ENCODE assay signal across 11 mouse cellular contexts in the genomic region with DNA sequence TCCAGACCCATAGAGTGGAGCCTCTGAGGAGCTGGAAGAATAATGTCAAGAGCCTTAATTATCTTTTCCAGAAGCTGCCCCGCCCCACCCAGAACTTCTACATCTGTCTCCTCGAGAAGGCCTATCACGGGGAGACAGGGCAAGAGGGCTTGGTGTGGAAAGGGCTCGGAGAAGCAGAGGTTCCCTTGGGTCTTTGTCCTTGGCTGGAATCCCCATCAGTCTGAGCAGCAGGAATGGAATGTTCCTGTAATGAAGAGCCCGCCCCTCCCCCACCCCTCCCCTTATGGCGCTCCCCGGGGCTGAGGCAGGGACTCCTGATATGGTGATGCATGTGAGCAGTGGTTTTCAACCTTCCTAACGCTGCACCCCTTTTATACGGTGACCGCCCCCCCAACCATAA. TPM values are rescaled to one million over a fixed set of nuclear protein-coding genes. Genes with fewer than 3 reads are reported as not detected.
A peak's percentile ranks its signal among the peaks of the same experiment; 100 is the strongest.
DNase-seq lines count a peak whose midpoint lies in the region; ATAC-seq and TF ChIP-seq lines count a peak whose summit lies in the region.
"Had no signal": no experiment of that assay in that cellular context is flagged by ENCODE, and none has a peak within 500 bp of the region (broad histone marks: within the 10 kb centered on the region; RNA-seq: fewer than 3 reads in every experiment).

No protein-coding gene starts in this region.

- 0 out of 2 replicates have a peak, but pooled peaks have one; percentile 32 for ATAC-seq in heart, embryonic 14.5 days (ENCODE audit: insufficient number of reproducible peaks, insufficient read depth, low FRiP score, low read depth)
- ATAC-seq in frontal cortex, adult (ENCODE audit: low TSS enrichment) = no peak

- peak overlapping the region; percentile 13; the same call in 1 of the 2 replicates for H3K4me3 ChIP-seq in gastrocnemius, adult 2 months
- no peak overlapping the region for H3K4me3 ChIP-seq in heart, embryonic 14.5 days (ENCODE audit: control insufficient read depth in 1 of 2, insufficient read depth in 1 of 2, low read depth in 1 of 2, low read length in 2 of 2)
- H3K4me3 ChIP-seq: erythroblast, embryonic 14.5 days; neural tube, embryonic 12.5 days had no signal

- peak overlapping the region; percentile 45 for H3K4me2 ChIP-seq in heart, embryonic 14.5 days (ENCODE audit: low read length)
- H3K4me2 ChIP-seq: neural tube, embryonic 12.5 days had no signal

- no peak for TF ChIP-seq CTCF in gastrocnemius, adult 2 months (IDR thresholded peaks at IDR 0.05)

- intact Hi-C loops in gastrocnemius, adult 2 months (cut with DNase I) = loop anchor here (5.0 kb wide), 1 partner anchor 69 kb away; no protein-coding TSS in a partner anchor

- peak overlapping the region; percentile 74 for H3K27ac ChIP-seq in gastrocnemius, adult 2 months
- peak overlapping the region; percentile 14 to 43; a peak in 1 of 4 replicates for H3K27ac ChIP-seq in heart, embryonic 14.5 days (replicated peaks in 1 of 2; ENCODE audit: control insufficient read depth in 1 of 2, insufficient read depth in 1 of 2, low read depth in 2 of 2, low read length in 2 of 2)
- H3K27ac ChIP-seq: neural tube, embryonic 12.5 days had no signal

- DNase-seq in lung, adult 18-20 months = peak; percentile 44 to 66
- DNase-seq in lung, postnatal 14 days = no peak
- peak; percentile 76 for DNase-seq in gastrocnemius, adult 2 months
- peak; percentile 27 for DNase-seq in retina, postnatal 1 day
- DNase-seq in right cerebral cortex, postnatal 14 days = no peak

- WGBS in heart, embryonic 14.5 days = 19% methylated on average over 10 of the region's 10 CpGs

- H3K9ac ChIP-seq in heart, embryonic 14.5 days (ENCODE audit: low read length) = peak overlapping the region; percentile 44; the same call in 1 of the 2 replicates
- H3K9ac ChIP-seq: neural tube, embryonic 12.5 days had no signal

- H3K27me3 ChIP-seq in heart, embryonic 14.5 days (ENCODE audit: control insufficient read depth, insufficient read depth, low read length) = peaks cover 23% of the 10 kb centered on the region

- no peaks in the 10 kb centered on the region for H3K9me3 ChIP-seq in heart, embryonic 14.5 days (ENCODE audit: control insufficient read depth, low read length)
- H3K9me3 ChIP-seq: neural tube, embryonic 12.5 days had no signal

- peaks cover 19 to 22% of the 10 kb centered on the region in 2 experiments for H3K4me1 ChIP-seq in heart, embryonic 14.5 days (ENCODE audit: control insufficient read depth in 2 of 2, insufficient read depth in 2 of 2, low read length in 2 of 2)

- H3K36me3 ChIP-seq in heart, embryonic 14.5 days (ENCODE audit: control insufficient read depth, insufficient read depth, low read length) = no peaks in the 10 kb centered on the region
- H3K36me3 ChIP-seq: neural tube, embryonic 12.5 days had no signal

RNA-seq across cellular contexts. Expression of gene Trnp1, which starts 6.5 kb away (rescaled TPM):
- under 1 TPM; 0.36 to 0.61 TPM for total RNA-seq in gastrocnemius, adult 2 months (2021)
- polyA plus RNA-seq in heart, embryonic 14.5 days (2014; fragmentation: Nextera tagmentation; extraction: Ambion mirVana) = 1.2 and 1.3 TPM in 2 replicates
- total RNA-seq: megakaryocyte progenitor cell, adult 5-6 weeks had no signal
- polyA plus RNA-seq: erythroblast, embryonic 14.5 days had no signal

RNA-seq across cellular contexts. Expression of gene Tent5b, which starts 11.9 kb away (rescaled TPM):
- 1 to 10 TPM; 1.1 TPM for total RNA-seq in gastrocnemius, adult 2 months (2021)
- 0.28 and 0.61 TPM in 2 replicates for polyA plus RNA-seq in heart, embryonic 14.5 days (2014; fragmentation: Nextera tagmentation; extraction: Ambion mirVana)
- total RNA-seq: left cerebral cortex, postnatal 14 days; megakaryocyte progenitor cell, adult 5-6 weeks had no signal
- polyA plus RNA-seq: erythroblast, embryonic 14.5 days had no signal

RNA-seq across cellular contexts. Expression of gene Kdf1, which starts 27.0 kb away (rescaled TPM):
- not detected for total RNA-seq in gastrocnemius, adult 2 months (2021)
- 0.20 and 0.62 TPM in 2 replicates for polyA plus RNA-seq in heart, embryonic 14.5 days (2014; fragmentation: Nextera tagmentation; extraction: Ambion mirVana)
- total RNA-seq: left cerebral cortex, postnatal 14 days; megakaryocyte progenitor cell, adult 5-6 weeks had no signal
- polyA plus RNA-seq: erythroblast, embryonic 14.5 days had no signal

RNA-seq across cellular contexts. Expression of gene Nudc, which starts 54.0 kb away (rescaled TPM):
- total RNA-seq in gastrocnemius, adult 2 months (2021) = 10 to 100 TPM; 45.6 to 53.5 TPM
- 153 and 164 TPM in 2 replicates for polyA plus RNA-seq in heart, embryonic 14.5 days (2014; fragmentation: Nextera tagmentation; extraction: Ambion mirVana)

Comparison
In these comparisons a context has a peak if more than half of its experiments do, and no peak if none do; other contexts are left out.
1. DNase-seq: peak in lung, adult 18-20 months (2 of 2), gastrocnemius, adult 2 months (single experiment) and retina, postnatal 1 day (single experiment); none in lung, postnatal 14 days (single experiment) and right cerebral cortex, postnatal 14 days (single experiment).